Mouse (Mus musculus) liver, embryonic 13.5 days (tissue): ENCODE measurements around the gene Asic4. TPM values are rescaled to one million over a fixed set of nuclear protein-coding genes. Genes with fewer than 3 reads are reported as not detected.

Experiments used
- ATAC-seq: fragments of 200-750 bp; cut with Nextera tagmentation; 2 replicates; pipeline ENCODE4 v1.8.0; 2017; ENCODE audit warnings: low read depth, mild to moderate bottlenecking, moderate number of reproducible peaks, moderate library complexity
- DNase-seq: peaks from one replicate; pipeline ENCODE4 v3.0.0; 2022
- H3K27ac ChIP-seq: fragments of 300-500 bp; sonication (generic); 2 replicates; pipeline ENCODE4 v1.5.1; 2015; ENCODE audit warnings: moderate library complexity, mild to moderate bottlenecking, inconsistent platforms
- H3K27me3 ChIP-seq: fragments of 300-500 bp; sonication (generic); 2 replicates; pipeline ENCODE4 v1.6.1; 2015; ENCODE audit warnings: mild to moderate bottlenecking, inconsistent platforms
- H3K36me3 ChIP-seq: fragments of 300-500 bp; sonication (generic); 2 replicates; pipeline ENCODE4 v1.6.1; 2015; ENCODE audit warnings: mild to moderate bottlenecking, inconsistent platforms
- H3K4me1 ChIP-seq: fragments of 300-500 bp; sonication (generic); replicated peaks from 2 replicates; pipeline ENCODE4 v1.6.1; 2015; ENCODE audit warnings: inconsistent platforms
- H3K4me2 ChIP-seq: fragments of 300-500 bp; sonication (generic); 2 replicates; pipeline ENCODE4 v1.6.1; 2015; ENCODE audit warnings: inconsistent platforms, mild to moderate bottlenecking, moderate library complexity
- H3K4me3 ChIP-seq: fragments of 300-500 bp; sonication (generic); replicated peaks from 2 replicates; pipeline ENCODE4 v1.5.1; 2015; ENCODE audit warnings: mild to moderate bottlenecking, inconsistent platforms
- H3K9ac ChIP-seq: fragments of 300-500 bp; sonication (generic); 2 replicates; pipeline ENCODE4 v1.6.1; 2015; ENCODE audit warnings: mild to moderate bottlenecking, inconsistent platforms
- H3K9me3 ChIP-seq: fragments of 300-500 bp; sonication (generic); replicated peaks from 2 replicates; pipeline ENCODE4 v1.6.1; 2016; ENCODE audit warnings: inconsistent platforms
- WGBS: fragments of 180-500 bp; shearing (Covaris S2); methylation state at CpG from one replicate; pipeline ENCODE4 v1.1.7; 2015; ENCODE audit not compliant: insufficient replicate concordance; 5-methylcytosine and 5-hydroxymethylcytosine counted together
- polyA plus RNA-seq: library from polyadenylated mRNA; unstranded; fragments of >200 nt; fragmentation: Nextera tagmentation; extraction: Ambion mirVana; gene quantifications from 2 replicates; pipeline ENCODE4 v1.2.1, GENCODE M21; 2015

Asic4 gene
- polyA plus RNA-seq, 1 experiment from 2014 or later: 0.25 TPM

DNA sequence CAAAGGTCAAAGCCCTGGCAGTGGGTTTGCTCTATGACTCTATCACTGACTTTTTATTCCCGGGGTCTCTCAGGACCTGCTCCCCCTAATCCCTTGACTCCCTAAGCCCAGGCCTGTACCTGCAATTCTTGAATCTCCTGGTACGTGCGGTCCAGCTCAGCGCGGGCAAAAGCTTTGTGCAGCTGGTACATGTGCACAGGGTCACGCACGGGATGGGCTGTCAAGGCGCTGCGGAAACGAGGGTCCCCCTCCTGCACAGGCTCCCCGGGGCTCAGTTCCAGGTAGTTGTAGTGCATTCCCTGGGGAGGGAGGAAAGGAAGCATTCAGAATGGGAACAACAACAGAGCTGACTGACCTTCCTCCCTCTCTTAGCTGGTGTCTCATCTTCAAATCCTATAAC, 26.2 kb downstream of the Asic4 start:
- WGBS: 88% methylated on average over 11 of the region's 11 CpGs

GRCm38 (mm10) chr1:75477264-75477965, 27.2 kb downstream of the Asic4 start:
- Histone ChIP-seq H3K9ac (no peak overlapping the region), H3K27ac (no peak overlapping the region), H3K4me3 (peak overlapping the region; percentile 73), H3K4me2 (peak overlapping the region; percentile 96), H3K27me3 (peaks cover 91% of the 10 kb centered on the region), H3K4me1 (peaks cover 30% of the 10 kb centered on the region), H3K36me3 (peaks cover 26% of the 10 kb centered on the region), H3K9me3 (no peaks in the 10 kb centered on the region)
- ATAC-seq (peak; percentile 6; the same call in 1 of the 2 replicates), DNase-seq (peak; percentile 72)
- 8% methylated on average over 35 of the region's 35 CpGs for WGBS

More for the DNA sequence above, 26.2 kb downstream of the Asic4 start:
- peaks cover 90% of the 10 kb centered on the region for H3K27me3 ChIP-seq
- DNase-seq (no peak), ATAC-seq (no peak)
- H3K36me3 ChIP-seq: peaks cover 26% of the 10 kb centered on the region
- no peak overlapping the region for H3K9ac ChIP-seq
- no peak overlapping the region for H3K4me3 ChIP-seq
- no peak overlapping the region for H3K27ac ChIP-seq
- H3K4me1 ChIP-seq: peaks cover 30% of the 10 kb centered on the region
- H3K9me3 ChIP-seq: no peaks in the 10 kb centered on the region
- no peak overlapping the region for H3K4me2 ChIP-seq

DNA sequence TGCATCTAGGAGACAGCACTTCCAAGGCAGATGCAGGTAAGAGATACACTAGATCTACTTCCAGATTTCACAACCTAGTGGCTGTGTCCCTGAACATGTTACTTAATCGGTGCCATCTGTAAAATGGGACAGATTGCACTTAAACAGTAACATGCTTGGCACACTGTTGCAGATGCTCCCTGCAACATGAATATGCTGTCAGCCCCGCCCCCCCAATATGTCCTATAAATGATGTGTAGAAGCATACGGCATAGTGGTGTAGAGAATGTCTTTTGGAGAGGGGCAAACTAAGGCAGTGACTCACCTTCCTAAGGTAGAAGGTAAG, 27.7 kb downstream of the Asic4 start:
- ATAC-seq: no peak
- 31% methylated on average over 3 of the region's 3 CpGs for WGBS
- Histone ChIP-seq H3K9me3 (no peaks in the 10 kb centered on the region), H3K4me1 (peaks cover 30% of the 10 kb centered on the region), H3K36me3 (peaks cover 24% of the 10 kb centered on the region), H3K27ac (no peak overlapping the region), H3K4me3 (peak overlapping the region; percentile 73), H3K4me2 (peak overlapping the region; percentile 96), H3K9ac (no peak overlapping the region), H3K27me3 (peaks cover 91% of the 10 kb centered on the region)
- DNase-seq: no peak

DNA sequence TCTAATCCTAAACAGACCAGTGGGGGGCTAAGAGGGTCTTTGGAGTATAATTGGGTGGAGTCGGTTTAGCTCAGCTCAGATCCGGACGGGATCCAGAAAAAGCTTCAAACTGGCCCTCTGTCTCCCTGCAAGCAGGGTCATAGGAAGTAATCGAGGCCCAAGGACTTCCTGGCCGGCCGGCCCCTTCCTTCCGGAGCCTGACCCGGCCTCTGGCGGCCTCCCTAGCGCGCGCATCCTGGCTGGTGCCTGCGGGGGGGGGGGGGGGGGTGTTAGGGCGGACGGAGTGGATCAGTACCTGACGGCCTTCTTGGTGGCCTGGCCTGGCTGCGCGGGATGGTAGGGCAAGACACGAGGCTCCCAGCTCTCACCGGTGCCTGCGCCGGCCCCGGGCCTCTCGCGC, 28.3 kb downstream of the Asic4 start:
- H3K4me2 ChIP-seq: peak overlapping the region; percentile 96
- DNase-seq: no peak
- H3K36me3 ChIP-seq: peaks cover 22% of the 10 kb centered on the region
- WGBS: under 1% methylated on average over 7 of the region's 25 CpGs
- H3K9me3 ChIP-seq: no peaks in the 10 kb centered on the region
- peaks cover 91% of the 10 kb centered on the region for H3K27me3 ChIP-seq
- peak overlapping the region; percentile 73 for H3K4me3 ChIP-seq
- peaks cover 30% of the 10 kb centered on the region for H3K4me1 ChIP-seq
- H3K9ac ChIP-seq: peak overlapping the region; percentile 73
- peak overlapping the region; percentile 27; the same call in 1 of the 2 replicates for H3K27ac ChIP-seq
- no peak; the same call in 1 of the 2 replicates for ATAC-seq

DNA sequence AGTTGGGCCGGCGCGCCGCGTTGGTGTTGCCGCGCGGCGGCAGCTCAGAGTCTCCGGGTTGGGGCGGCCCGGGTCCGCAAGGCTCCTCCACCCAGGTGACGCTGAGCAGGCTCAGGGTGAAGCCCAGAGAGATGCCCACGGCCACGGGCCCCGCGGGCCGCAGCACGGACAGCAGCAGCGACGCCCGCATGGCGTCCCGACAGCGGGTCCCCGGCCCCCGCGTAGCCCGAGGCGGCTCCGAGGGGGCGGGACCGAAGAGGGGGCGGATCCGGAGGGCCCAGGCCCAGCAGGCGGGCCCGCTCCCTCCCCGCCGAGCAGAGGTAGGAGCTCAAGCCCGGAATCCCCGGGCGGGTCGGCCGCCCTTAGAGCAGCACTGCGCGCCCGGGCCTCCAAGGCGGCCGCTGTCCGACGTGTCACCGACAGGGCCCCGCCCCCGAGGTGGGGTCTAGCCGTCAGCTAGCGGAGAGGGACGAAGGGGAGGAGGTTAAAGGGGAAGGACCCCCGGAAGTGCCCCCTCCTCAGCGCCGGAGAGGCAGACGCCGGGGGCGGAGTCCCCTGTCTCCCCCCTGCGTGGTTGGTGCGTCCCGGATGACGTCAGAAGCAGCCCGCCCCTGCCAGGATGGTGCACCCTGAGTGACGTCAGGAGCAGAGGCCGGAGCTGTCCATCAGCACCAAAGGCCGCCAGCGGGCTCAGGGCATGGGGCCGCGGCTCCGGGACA, 28.8 kb downstream of the Asic4 start, which contains the start of the genes Chpf and Tmem198:
Gene Chpf (minus strand): TSS at position 392 of the 719 bp plus-strand sequence.
Gene Tmem198 (plus strand): TSS at position 617 of the 719 bp plus-strand sequence.
- peaks cover 95% of the 10 kb centered on the region for H3K27me3 ChIP-seq
- H3K4me3 ChIP-seq: peak within 1 kb of the TSS; percentile 73
- H3K36me3 ChIP-seq: peaks cover 22% of the 10 kb centered on the region
- ATAC-seq: peak; percentile 88
- WGBS: under 1% methylated on average over 55 of the region's 76 CpGs
- H3K9ac ChIP-seq: peak within 1 kb of the TSS; percentile 73
- peaks cover 30% of the 10 kb centered on the region for H3K4me1 ChIP-seq
- H3K4me2 ChIP-seq: peak within 1 kb of the TSS; percentile 96
- peak within 1 kb of the TSS; percentile 27; the same call in 1 of the 2 replicates for H3K27ac ChIP-seq
- no peaks in the 10 kb centered on the region for H3K9me3 ChIP-seq
- DNase-seq: peak; percentile 91

DNA sequence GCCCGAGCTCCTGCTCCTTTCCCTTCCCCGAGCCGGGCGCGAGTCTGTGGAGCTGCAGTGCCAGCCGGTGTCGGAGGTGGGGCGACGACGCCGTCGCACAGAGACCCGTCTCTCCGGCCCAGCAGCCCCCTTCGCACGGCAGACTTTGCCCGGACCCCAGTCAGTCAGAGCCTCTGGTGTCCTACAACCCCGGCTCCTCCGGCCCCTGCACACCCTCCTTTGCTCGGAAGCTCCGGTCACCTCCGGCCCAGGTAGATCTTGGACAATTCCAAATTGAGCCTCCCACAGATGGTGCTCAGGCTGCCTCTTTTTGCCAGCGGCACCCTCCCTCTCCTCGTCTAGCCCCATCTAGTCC, 29.4 kb downstream of the Asic4 start:
- peaks cover 97% of the 10 kb centered on the region for H3K27me3 ChIP-seq
- H3K4me2 ChIP-seq: peak overlapping the region; percentile 96
- peak; percentile 4; the same call in 1 of the 2 replicates for ATAC-seq
- 4% methylated on average over 24 of the region's 24 CpGs for WGBS
- no peak overlapping the region for H3K9ac ChIP-seq
- peaks cover 20% of the 10 kb centered on the region for H3K36me3 ChIP-seq
- H3K4me3 ChIP-seq: peak overlapping the region; percentile 73
- H3K9me3 ChIP-seq: no peaks in the 10 kb centered on the region
- H3K4me1 ChIP-seq: peaks cover 30% of the 10 kb centered on the region
- no peak for DNase-seq
- H3K27ac ChIP-seq: no peak overlapping the region

DNA sequence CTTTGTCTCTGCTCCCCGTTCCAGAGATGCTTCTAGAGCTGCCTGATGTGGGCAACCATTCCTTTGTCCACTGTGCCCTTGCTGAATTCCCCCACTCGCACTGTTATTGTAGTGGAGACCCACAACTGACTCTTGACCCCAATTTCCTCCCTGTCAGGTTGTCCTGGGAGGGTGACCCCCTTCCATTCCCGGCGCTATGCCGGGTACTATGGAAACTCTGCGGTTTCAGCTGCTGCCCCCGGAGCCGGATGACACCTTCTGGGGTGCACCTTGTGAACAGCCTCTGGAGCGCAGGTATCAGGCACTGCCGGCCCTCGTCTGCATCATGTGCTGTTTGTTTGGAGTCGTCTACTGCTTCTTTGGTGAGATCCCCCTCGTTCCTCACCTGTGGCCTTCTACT, 29.8 kb downstream of the Asic4 start:
- H3K36me3 ChIP-seq: peaks cover 15% of the 10 kb centered on the region
- H3K9ac ChIP-seq: no peak overlapping the region
- peak overlapping the region; percentile 73 for H3K4me3 ChIP-seq
- ATAC-seq: no peak
- no peak for DNase-seq
- peak overlapping the region; percentile 96 for H3K4me2 ChIP-seq
- peaks cover 30% of the 10 kb centered on the region for H3K4me1 ChIP-seq
- peaks cover 97% of the 10 kb centered on the region for H3K27me3 ChIP-seq
- H3K9me3 ChIP-seq: no peaks in the 10 kb centered on the region
- 25% methylated on average over 13 of the region's 13 CpGs for WGBS
- H3K27ac ChIP-seq: no peak overlapping the region

DNA sequence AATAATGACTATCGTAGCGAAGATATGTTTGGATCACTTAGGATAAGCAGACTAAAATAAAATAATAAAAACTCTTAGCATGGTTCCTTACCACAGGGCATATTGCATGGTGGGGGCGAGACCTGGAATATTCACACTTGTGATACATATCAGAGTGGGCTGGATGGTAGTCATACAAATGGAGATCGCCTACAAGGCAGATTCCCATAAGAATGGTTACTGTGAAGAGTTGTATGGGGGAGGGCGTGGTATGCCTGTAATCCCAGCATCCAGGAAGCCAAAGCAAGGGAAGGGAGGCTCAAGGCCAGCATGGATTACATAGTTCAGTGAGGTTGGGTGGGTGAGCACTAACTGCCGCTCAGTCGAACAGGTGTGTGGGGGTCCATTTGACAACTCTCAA, 30.5 kb downstream of the Asic4 start:
- Histone ChIP-seq H3K4me1 (peaks cover 30% of the 10 kb centered on the region), H3K9me3 (no peaks in the 10 kb centered on the region), H3K27ac (no peak overlapping the region), H3K4me3 (no peak overlapping the region), H3K27me3 (peaks cover 97% of the 10 kb centered on the region), H3K4me2 (no peak overlapping the region), H3K9ac (no peak overlapping the region), H3K36me3 (peaks cover 8% of the 10 kb centered on the region)
- no peak for ATAC-seq
- 69% methylated on average over 7 of the region's 7 CpGs for WGBS
- no peak for DNase-seq

DNA sequence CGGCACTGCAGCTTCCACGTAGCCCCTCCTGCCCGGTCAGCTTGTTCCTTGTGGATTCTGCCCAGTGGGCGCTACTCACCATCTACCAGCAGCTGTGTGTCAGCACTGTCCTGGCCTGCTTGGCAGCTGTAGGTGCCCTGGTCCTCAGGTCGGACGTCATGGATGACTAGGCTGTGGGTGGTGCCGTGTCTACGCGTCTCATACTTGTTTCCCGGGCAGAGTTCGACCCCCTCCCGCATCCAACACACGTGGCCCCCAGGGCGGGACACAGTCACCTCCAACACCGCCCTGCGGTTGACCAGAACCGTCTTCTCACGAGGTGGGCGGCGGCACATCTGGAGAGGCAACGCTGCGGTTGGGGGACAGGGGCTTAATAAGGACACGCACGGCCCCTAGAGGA, 36.3 kb downstream of the Asic4 start:
- H3K4me2 ChIP-seq: peak overlapping the region; percentile 64; the same call in 1 of the 2 replicates
- no peak for DNase-seq
- peaks cover 12% of the 10 kb centered on the region for H3K4me1 ChIP-seq
- no peak overlapping the region for H3K9ac ChIP-seq
- no peaks in the 10 kb centered on the region for H3K9me3 ChIP-seq
- no peak for ATAC-seq
- H3K4me3 ChIP-seq: peak overlapping the region; percentile 49; the same call in 1 of the 2 replicates
- no peaks in the 10 kb centered on the region for H3K36me3 ChIP-seq
- peaks cover 93% of the 10 kb centered on the region for H3K27me3 ChIP-seq
- 7% methylated on average over 24 of the region's 24 CpGs for WGBS
- H3K27ac ChIP-seq: no peak overlapping the region

- Histone ChIP-seq H3K27me3 (peaks cover 92% of the 10 kb centered on the region), H3K9ac (no peak overlapping the region), H3K36me3 (no peaks in the 10 kb centered on the region), H3K4me1 (peaks cover 12% of the 10 kb centered on the region), H3K27ac (no peak overlapping the region), H3K4me2 (peak overlapping the region; percentile 64), H3K4me3 (peak overlapping the region; percentile 49), H3K9me3 (no peaks in the 10 kb centered on the region)
- 3% methylated on average over 13 of the region's 13 CpGs for WGBS
- ATAC-seq: no peak
- no peak for DNase-seq
Measured at GRCm38 (mm10) chr1:75487040-75487404, 36.8 kb downstream of the Asic4 start.

GRCm38 (mm10) chr1:75487405-75488161, 37.3 kb downstream of the Asic4 start:
- H3K27ac ChIP-seq: no peak overlapping the region
- WGBS: 1% methylated on average over 62 of the region's 62 CpGs
- peak; percentile 61 for ATAC-seq
- H3K36me3 ChIP-seq: no peaks in the 10 kb centered on the region
- peak overlapping the region; percentile 49 for H3K4me3 ChIP-seq
- no peak overlapping the region for H3K9ac ChIP-seq
- peak overlapping the region; percentile 64 for H3K4me2 ChIP-seq
- H3K4me1 ChIP-seq: peaks cover 12% of the 10 kb centered on the region
- no peak for DNase-seq
- H3K9me3 ChIP-seq: no peaks in the 10 kb centered on the region
- H3K27me3 ChIP-seq: peaks cover 92% of the 10 kb centered on the region
